Mouse (Mus musculus): ENCODE measurements at regions not wholly inside any gene's neighbourhood (a gene's known extent, or its start where the extent isn't known, plus 50 kb on each side); places are given as distances from the start of the nearest gene placed in this dataset.
A peak's percentile ranks its signal among the peaks of the same experiment; 100 is the strongest.
"Not testable (repeated sequence)": the region's sequence is repeated elsewhere in the genome, so short reads cannot be mapped to it uniquely, and the experiment has no call there.

- DNase-seq (ENCODE audit: extremely low spot score, low spot score) = not testable (repeated sequence)
Observed at GRCm38 (mm10) chr14:19217916-19218315, 200.8 kb downstream of the Gm21738 start.

- DNase-seq (ENCODE audit: extremely low spot score, low spot score) = no peak
Observed at GRCm38 (mm10) chr14:19208507-19208906, 210.2 kb downstream of the Gm21738 start.

GRCm38 (mm10) chr14:19180203-19180602 is 238.5 kb downstream of the Gm21738 start:
- not testable (repeated sequence) for DNase-seq (ENCODE audit: extremely low spot score, low spot score)

GRCm38 (mm10) chr14:19178060-19178459 is 240.7 kb downstream of the Gm21738 start:
- DNase-seq (ENCODE audit: extremely low spot score, low spot score) = not testable (repeated sequence)

- peak; percentile 17 for DNase-seq (ENCODE audit: extremely low spot score, low spot score)
Observed at GRCm38 (mm10) chr14:19175288-19175687, 243.4 kb downstream of the Gm21738 start.

GRCm38 (mm10) chr14:19170300-19171022 is 248.3 kb downstream of the Gm21738 start:
- DNase-seq (ENCODE audit: extremely low spot score, low spot score) = not testable (repeated sequence)

- no peak for DNase-seq (ENCODE audit: extremely low spot score, low spot score)
Observed at GRCm38 (mm10) chr14:19166821-19167220, 251.9 kb downstream of the Gm21738 start.

- DNase-seq (ENCODE audit: extremely low spot score, low spot score) = not testable (repeated sequence)
Observed at GRCm38 (mm10) chr14:19139875-19140274, 245.8 kb upstream of the Ube2e2 start.

- no peak for DNase-seq (ENCODE audit: extremely low spot score, low spot score)
Observed at GRCm38 (mm10) chr14:19131532-19131931, 237.5 kb upstream of the Ube2e2 start.
